9 mouse cellular contexts compared by ENCODE assay signal in the genomic region with DNA sequence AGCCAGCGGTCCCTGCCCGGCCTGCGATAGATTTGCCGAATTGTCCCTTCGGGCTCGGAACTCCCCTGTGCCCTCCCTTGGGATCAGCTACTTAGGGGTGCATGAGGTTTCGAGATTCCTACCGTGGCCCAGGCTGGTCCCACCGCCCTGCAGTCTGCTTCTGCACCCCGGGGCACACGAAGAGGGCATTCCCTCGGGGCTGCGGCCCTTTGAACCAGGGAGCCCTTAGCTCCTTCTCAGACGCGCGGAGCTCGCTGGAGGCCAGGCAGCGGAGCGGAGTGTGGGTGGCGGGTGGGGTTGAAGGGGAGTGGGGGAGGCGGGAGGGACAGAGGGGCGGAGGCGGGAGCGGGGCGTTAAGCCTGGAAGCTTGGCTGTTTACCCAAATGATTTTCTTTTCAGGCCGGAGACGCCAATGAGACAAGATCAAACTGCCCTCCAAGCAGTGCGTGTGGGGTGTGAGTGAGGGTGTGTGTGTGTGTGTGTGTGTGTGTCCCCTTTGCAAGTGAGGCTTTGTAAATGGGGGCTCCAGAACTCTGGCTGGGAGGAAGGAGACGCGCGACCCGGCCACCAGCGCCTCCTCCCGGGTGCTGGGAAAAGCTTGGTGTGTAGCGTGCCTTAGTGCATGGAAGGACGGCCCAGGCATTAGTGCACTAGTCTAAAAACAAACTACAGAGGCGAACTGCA. TPM values are rescaled to one million over a fixed set of nuclear protein-coding genes. Genes with fewer than 3 reads are reported as not detected.
DNase-seq lines count a peak whose midpoint lies in the region; ATAC-seq lines count a peak whose summit lies in the region.
"Had no signal": no experiment of that assay in that cellular context is flagged by ENCODE, and none has a peak within 500 bp of the region (broad histone marks: within the 10 kb centered on the region; RNA-seq: fewer than 3 reads in every experiment).

No protein-coding gene starts in this region.

- H3K36me3 ChIP-seq in heart, embryonic 13.5 days, result no peaks in the 10 kb centered on the region
- H3K36me3 ChIP-seq in forebrain, embryonic 14.5 days (ENCODE audit: control insufficient read depth, insufficient read depth, low read length), result no peaks in the 10 kb centered on the region
- no peaks in the 10 kb centered on the region for H3K36me3 ChIP-seq in neural tube, embryonic 12.5 days

- peak overlapping the region; percentile 68 for H3K9ac ChIP-seq in heart, embryonic 13.5 days
- H3K9ac ChIP-seq in forebrain, embryonic 14.5 days (ENCODE audit: low read length), result peak overlapping the region; percentile 56
- H3K9ac ChIP-seq in neural tube, embryonic 12.5 days, result peak overlapping the region; percentile 22

- peaks cover 16% of the 10 kb centered on the region for H3K4me1 ChIP-seq in heart, embryonic 13.5 days
- no peaks in the 10 kb centered on the region for H3K4me1 ChIP-seq in forebrain, embryonic 14.5 days (ENCODE audit: control insufficient read depth, insufficient read depth, low read length)
- peaks cover 15% of the 10 kb centered on the region for H3K4me1 ChIP-seq in neural tube, embryonic 12.5 days

- DNase-seq in heart, adult 18-20 months, result no peak
- DNase-seq in forebrain, embryonic 14.5 days (ENCODE audit: low spot score), result peak; percentile 58
- DNase-seq in kidney, postnatal 4 days, result peak; percentile 78 to 85
- DNase-seq in adrenal gland, adult 8-10 months, result no peak
- no peak for DNase-seq in right cerebral cortex, postnatal 25 days
- no peak for DNase-seq in layer of hippocampus, adult 11-12 months (ENCODE audit: low spot score)

- 3% methylated on average over 37 of the region's 37 CpGs for WGBS in heart, embryonic 13.5 days
- under 1% methylated on average over 37 of the region's 37 CpGs for WGBS in forebrain, embryonic 14.5 days
- WGBS in neural tube, embryonic 12.5 days, result 3% methylated on average over 37 of the region's 37 CpGs

- H3K9me3 ChIP-seq in heart, embryonic 13.5 days, result no peaks in the 10 kb centered on the region
- no peaks in the 10 kb centered on the region for H3K9me3 ChIP-seq in forebrain, embryonic 14.5 days (replicated peaks; ENCODE audit: control insufficient read depth, low read length)
- no peaks in the 10 kb centered on the region for H3K9me3 ChIP-seq in neural tube, embryonic 12.5 days

- H3K27ac ChIP-seq in heart, embryonic 13.5 days (replicated peaks), result no peak overlapping the region
- peak overlapping the region; percentile 82 for H3K27ac ChIP-seq in forebrain, embryonic 14.5 days (ENCODE audit: low read depth, low read length)
- H3K27ac ChIP-seq in neural tube, embryonic 12.5 days, result no peak overlapping the region

- ATAC-seq in heart, embryonic 13.5 days (ENCODE audit: extremely low read depth, insufficient number of reproducible peaks, low FRiP score, low TSS enrichment), result no peak
- peak; percentile 33; the same call in 1 of the 2 replicates for ATAC-seq in forebrain, embryonic 14.5 days
- 0 out of 2 replicates have a peak, but pooled peaks have one; percentile 42 for ATAC-seq in neural tube, embryonic 12.5 days (ENCODE audit: low FRiP score, low read depth)

- peaks cover 97% of the 10 kb centered on the region for H3K27me3 ChIP-seq in heart, embryonic 13.5 days (replicated peaks)
- peaks cover 77% of the 10 kb centered on the region for H3K27me3 ChIP-seq in forebrain, embryonic 14.5 days (replicated peaks; ENCODE audit: control insufficient read depth, insufficient read depth, low read length)
- H3K27me3 ChIP-seq in neural tube, embryonic 12.5 days (replicated peaks), result peaks cover 86% of the 10 kb centered on the region
- H3K27me3 ChIP-seq: CH12.LX had no signal

- peak overlapping the region; percentile 40 for H3K4me3 ChIP-seq in heart, embryonic 13.5 days
- peak overlapping the region; percentile 17 for H3K4me3 ChIP-seq in forebrain, embryonic 14.5 days (ENCODE audit: low read depth, low read length)
- peak overlapping the region; percentile 15; the same call in 1 of the 2 replicates for H3K4me3 ChIP-seq in neural tube, embryonic 12.5 days

- peak overlapping the region; percentile 60 for H3K4me2 ChIP-seq in heart, embryonic 13.5 days
- H3K4me2 ChIP-seq in forebrain, embryonic 14.5 days (ENCODE audit: low read length), result peak overlapping the region; percentile 44
- H3K4me2 ChIP-seq in neural tube, embryonic 12.5 days (replicated peaks), result peak overlapping the region; percentile 56

RNA-seq across cellular contexts. Expression of gene Nr2f2, which starts 28.8 kb away (rescaled TPM):
- polyA plus RNA-seq in heart, embryonic 13.5 days (2015; fragmentation: Nextera tagmentation; extraction: Ambion mirVana), result 24.5 and 27.3 TPM in 2 replicates
- total RNA-seq in heart, adult 18-20 months (2021), result 10 to 100 TPM; 13.6 to 14.8 TPM
- polyA plus RNA-seq in forebrain, embryonic 14.5 days (2014; fragmentation: Nextera tagmentation; extraction: Ambion mirVana), result 73.7 and 82.5 TPM in 2 replicates
- 101 and 103 TPM in 2 replicates for polyA plus RNA-seq in neural tube, embryonic 12.5 days (2016; fragmentation: Nextera tagmentation; extraction: Ambion mirVana)
- 100 to 1,000 TPM; 108 to 141 (median 120) TPM for total RNA-seq in adrenal gland, adult 8-10 months (2022)
- total RNA-seq: CH12.LX had no signal

Comparison
In these comparisons a context has a peak if more than half of its experiments do, and no peak if none do; other contexts are left out.
1. DNase-seq: peak in forebrain, embryonic 14.5 days (single experiment) and kidney, postnatal 4 days (2 of 2); none in heart, adult 18-20 months (0 of 2), adrenal gland, adult 8-10 months (single experiment), right cerebral cortex, postnatal 25 days (single experiment) and layer of hippocampus, adult 11-12 months (single experiment).
2. Peak in every context shown above with its lines, with median percentiles within 50 percentile points of each other: H3K4me2 ChIP-seq, H3K4me3 ChIP-seq and H3K9ac ChIP-seq.